Mouse (Mus musculus): ENCODE data around the gene Pam. TPM values are rescaled to one million over a fixed set of nuclear protein-coding genes. Genes with fewer than 3 reads are reported as not detected.
"Not testable (repeated sequence)": the region's sequence is repeated elsewhere in the genome, so short reads cannot be mapped to it uniquely, and the experiment has no call there.

Gene Pam
- total RNA-seq, 2 experiments from 2014 or later = 37.4 to 51.5 TPM

DNA sequence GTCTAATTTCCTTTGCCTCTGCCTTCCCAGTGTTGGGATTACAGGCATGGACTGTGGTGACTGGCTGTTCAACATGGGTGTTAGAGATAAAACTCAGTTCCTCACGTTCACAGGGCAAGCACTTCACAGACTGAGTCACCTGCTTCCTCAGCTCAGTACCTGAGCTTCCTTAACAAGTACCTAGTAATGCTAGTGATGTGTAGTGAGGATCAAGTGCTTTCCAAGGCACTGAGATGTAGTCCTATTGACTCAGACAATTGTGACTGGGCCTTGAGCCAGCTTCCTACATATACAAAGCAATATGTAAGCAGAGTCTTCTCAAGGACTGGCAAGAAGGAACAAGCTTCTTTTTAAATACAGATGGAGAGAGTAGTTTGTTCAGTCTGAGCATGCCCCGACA is 131.7 kb downstream of the Pam start:
- no peak for DNase-seq

DNA sequence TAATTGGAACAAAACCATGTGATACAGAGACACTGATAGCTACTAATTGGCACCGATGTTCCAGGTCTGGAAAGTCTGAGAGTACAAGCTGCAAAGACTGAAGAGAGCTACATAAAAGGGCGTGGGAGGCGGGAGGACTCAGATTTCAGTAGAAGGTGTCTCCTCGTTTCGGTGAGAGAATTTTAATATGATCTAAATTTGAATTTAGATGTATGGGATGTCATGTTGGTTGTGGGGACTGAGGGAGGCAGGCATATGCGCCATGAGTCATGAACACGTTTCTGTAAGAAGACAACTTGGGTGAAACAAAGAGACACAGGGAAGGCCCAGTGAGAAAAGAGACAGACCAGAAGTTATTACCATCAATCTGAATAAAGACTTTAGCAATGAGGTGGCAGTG is 133.3 kb downstream of the Pam start:
- DNase-seq = no peak

DNA sequence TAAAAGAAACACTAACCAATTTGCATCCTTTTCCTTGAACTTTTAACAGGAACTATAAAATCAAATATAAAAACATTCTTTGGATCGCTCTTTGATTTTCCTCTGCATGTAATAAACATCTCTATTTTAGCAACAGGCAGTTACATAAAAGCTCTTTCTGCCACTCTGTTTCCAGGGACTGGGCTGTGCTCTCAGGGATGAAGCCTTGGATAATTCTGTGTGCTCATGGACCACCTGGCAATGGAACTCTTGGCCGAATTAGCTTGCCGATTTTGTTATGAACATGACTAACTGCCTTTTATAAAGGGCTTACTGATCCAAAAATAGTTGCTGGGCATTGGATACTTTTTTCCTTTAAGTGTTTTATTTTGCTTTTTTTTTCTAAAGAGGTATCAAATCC is 134.8 kb downstream of the Pam start:
- DNase-seq = peak; percentile 18

DNA sequence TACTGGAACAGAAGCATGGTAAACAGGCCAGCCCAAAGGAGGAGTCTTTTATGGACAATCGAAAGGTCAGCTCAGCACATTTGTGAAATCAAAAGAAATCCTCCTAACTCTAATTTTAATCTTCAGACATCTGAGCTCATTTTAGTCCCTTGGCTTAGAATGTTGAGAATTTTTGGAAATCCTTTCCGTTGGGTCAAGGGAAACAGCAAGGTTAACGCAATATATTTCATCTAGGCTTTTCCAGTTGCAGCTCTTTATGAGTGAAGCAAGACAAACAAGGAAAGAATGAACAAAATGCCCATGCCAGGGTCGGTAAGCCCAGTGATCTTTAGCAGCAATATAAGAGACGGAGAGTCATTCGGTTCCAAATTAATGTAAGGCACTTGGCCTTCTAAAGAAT is 135.3 kb downstream of the Pam start:
- DNase-seq = no peak

DNA sequence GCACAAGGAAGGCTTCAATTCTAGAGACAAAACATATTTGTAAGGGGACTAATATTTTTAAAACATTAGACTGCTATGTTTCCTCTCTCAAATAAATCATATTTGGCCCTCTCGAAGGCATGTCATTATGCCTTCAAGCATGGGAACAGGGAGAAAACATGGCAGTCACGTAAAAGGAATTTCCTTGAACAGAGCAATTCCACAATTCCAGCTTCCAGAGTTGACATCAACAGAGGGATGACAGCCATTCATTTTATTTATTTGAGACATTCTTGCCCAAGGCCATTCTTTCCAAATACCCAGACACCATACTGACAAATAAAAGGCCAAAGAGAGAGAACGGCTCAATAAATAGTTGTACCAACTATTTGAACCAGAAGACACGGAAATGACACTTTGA is 136.7 kb downstream of the Pam start:
- DNase-seq = no peak

DNA sequence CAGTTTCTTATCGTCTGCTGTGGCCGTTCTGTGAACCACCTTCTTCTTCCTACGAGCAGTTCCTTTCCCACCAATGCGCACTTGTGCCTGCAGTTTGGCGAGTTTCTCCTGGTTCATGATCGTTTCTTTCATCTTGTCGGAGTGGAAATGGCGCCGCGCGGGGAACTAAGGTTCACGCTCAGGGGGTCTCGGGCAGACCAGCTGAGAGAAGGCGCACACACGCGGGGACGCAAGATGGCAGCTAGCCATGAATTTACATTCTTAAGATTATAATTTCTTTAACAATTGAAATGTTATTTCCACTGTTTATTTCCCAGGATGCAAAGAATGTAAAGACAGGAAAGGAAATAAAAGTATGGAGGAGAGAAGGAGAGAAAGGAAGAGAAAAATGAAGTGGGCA is 146.2 kb downstream of the Pam start:
- not testable (repeated sequence) for DNase-seq

DNA sequence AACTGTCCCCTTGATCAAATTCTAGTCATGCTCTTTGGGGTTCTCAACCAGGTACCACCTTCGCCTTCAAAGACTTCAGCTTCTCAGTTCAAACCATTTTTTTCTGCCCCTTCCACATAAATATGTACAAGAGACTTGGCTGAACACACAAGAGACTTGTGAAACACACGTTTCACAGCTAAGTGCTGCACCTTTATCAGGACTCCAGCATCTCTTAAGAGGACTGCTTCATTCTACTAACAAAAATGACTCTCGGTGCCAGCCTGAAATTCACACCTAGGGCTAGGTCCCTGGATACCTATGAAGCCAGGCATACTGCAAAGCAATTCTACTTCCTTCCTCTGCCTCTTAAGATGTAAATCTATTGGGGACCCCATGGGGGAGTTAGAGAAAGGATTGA is 148.3 kb downstream of the Pam start:
- no peak for DNase-seq

DNA sequence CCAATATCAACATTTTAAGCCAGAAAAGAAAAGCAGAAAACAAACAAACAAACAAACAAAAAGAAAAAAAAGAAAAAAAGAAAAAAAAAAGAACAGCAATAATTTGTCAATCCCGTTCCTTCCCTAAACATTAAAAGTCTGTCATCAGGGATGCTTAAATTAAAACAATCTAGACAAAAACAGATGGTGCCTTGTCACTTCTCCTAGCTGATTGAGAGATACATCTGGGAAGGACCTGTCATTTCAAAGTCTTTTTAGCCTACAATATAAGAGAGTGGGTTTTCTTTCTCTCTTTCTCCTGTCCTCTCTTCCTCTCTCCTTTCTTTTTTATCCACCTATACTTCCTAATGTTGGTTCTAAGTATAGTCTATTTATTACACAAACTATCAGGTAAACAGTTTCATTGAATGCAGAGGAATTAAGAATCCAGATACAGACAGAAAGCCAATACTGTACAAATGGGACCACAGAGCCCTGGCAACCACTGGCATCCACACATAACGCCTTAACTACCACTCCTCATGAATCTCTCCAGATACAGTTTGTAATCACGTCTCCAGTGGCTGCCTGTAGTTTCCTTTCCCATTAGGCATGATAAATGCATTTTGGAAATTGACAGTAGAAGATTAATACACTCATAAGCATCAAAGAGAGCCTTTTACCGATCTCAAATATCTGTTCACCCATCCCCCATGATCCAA is 151.4 kb downstream of the Pam start:
- no peak for DNase-seq

DNA sequence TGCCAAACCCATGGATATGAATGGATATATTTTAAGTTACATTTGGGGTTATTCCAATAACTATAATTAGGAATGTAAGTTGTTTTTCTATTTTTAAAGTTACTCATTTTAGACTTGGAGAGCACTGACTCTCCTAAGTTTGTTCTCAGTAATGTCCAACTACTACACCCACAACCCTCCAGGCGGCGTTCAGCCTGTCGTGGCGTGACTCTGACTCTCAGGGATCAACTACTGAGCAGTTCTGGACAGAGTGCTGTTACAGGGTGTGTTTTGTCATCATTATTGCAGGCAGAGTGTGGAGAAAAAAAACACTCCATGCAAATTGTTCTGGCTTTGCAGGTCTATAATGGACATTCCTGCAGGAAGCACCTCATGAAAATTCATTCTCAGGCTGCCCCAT is 152.0 kb downstream of the Pam start:
- DNase-seq = peak; percentile 13

DNA sequence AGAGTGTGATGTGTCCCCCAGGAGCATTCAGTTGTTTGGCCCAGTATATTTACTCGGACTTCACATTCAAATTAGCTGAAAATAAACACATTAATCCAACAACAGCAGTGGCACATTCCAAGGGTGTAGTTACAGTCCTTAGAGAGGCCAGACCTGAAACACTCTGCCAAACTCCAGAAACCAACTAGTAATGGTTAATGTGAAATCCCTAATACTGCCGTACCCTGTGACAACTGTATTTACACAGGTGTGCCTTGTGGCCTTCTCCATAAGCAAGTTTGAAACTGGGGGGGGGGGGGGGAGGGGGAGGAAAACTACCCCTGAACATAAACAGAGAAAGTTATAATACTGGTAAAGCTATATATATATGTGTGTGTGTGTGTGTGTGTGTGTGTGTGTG is 152.5 kb downstream of the Pam start:
- DNase-seq = no peak

DNA sequence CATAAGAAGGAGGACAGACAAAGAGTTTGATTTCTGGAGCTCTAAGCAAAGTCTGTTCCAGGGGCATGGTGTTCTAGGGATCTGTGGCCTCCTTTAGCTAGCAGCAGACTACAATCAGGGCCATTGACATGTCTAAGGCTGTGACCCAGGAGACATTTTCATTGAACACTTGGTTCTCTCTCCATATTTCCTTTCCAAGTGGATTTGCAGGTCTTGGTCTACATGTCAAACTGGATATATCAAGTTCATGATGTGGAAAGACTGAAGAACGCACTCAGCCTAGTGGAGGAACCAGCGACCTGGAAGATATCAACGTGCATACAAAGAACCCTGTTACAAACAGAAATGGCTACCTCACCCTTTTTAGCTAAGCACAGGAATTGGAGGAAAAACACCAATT is 156.9 kb downstream of the Pam start:
- DNase-seq = no peak

DNA sequence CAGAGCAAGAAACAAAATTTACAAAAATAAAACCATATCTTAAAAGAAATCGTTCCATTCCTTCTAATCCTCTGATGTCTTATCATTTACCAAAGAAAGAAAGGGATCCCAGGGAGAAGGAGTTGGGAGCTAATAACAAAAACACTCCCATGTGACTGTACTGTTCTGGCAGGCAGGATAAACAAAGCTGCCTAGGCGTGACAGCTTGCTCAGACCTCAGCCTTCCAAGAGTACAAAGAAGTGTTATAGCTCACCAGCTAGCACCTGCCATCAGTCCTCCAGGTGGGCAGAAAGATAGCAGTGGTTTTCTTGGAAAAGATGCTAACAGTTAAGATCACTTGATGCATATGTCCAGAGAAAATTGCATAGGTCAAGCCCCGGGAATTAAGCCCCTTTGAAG is 157.4 kb downstream of the Pam start:
- DNase-seq = no peak

DNA sequence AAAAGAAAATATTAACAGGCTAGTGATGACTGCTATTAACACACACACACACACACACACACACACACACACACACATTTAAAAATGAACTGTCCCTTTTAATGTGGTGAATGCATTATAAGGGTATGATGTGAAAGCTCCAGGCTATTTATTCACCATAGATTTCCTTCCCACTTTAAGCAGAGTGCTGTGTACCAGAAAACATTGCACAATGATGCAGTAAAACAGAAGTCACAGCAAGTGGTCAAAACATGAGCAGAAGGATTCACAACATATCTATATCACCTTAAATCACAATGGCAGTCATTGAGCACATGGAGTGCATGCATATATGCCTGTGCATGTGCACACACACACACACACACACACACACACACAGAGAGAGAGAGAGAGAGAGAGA is 160.5 kb downstream of the Pam start:
- DNase-seq = no peak

DNA sequence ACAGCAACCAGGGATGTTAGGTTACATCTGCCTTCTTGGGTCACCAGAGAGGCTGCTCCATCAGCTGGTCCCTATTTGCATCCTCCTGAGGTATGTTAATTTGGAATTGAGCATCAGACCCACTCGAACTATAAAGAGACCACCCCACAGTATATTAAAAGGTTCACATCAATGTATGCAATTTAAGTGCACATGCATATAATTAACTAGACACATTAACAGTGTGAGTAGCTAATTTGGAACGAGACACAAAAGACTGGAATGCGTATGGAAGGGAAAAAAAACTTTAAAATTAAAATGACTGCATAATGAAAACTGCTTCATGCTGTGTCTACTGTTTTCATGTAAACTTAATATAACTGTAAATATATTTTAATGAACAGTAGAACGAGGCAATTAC is 164.2 kb downstream of the Pam start:
- DNase-seq = no peak

DNA sequence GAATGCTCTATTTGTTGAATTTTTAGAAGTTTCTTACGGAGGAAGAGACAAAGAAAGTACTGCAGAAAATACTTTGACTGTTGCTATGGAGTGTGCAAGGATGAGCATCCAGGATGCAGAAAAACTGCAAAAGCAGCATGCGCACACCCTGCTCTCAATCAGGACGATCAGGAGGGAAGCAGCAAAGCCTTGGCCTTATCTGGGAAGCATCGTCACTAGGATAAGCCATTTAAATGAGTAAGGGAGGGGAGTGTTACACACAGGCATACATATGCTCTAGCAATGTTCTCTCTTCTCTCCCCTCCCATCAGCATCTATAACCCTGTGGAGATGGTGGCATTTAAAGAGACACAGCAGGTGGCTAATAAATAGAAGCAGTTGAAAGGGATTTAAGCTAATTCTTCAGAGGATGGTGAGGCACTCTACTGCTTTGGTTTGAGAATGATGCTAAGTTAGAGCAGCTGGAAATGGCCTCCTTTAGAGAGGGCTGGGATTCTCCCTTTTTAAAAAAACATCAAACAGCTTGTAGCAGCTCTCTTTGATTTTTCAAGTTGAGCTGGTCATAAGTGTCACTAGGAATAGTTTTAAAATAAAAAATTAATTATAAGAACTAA is 165.9 kb downstream of the Pam start:
- DNase-seq = no peak

DNA sequence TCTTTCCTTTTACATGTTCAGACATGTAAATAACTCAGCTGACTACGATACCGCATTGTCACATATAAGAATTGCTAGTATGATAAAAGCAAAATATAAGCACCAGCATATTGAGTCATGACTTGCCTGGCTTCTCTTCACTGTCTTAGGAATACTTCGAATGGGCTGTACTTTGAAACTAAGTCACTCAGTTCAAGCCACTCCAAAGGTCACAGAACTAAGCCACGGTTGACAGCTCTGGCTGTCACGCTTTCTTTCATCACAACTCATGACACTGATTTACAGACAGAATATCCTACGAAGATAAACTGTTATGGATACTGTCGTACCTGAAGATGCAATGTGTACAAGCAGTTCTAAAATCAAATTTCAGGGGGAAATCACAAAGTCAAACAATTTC is 168.7 kb downstream of the Pam start:
- no peak for DNase-seq

DNA sequence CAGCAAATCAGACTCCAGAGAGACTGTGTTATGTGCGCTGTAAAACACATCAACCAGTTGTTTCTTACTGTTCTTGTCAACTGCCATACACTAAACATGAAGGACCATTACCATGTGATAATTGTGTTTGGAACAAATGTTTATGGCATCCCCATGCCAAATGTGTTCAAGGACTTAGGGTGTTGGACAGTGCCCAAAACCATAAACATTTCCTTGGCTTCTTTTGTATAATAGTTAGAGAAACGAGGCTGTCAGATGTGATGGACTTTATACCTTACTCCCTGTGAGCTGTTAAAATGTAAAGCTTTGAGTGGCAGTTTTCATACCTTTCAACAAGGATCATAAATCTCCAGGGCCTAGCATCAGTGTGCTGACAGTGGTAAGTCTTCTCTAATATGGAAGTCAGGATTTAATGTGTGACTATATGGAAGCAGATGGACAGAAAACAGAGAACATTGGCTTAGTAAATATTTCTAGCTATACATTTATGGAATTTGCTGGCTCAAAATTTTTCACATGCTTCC is 169.4 kb downstream of the Pam start:
- no peak for DNase-seq

DNA sequence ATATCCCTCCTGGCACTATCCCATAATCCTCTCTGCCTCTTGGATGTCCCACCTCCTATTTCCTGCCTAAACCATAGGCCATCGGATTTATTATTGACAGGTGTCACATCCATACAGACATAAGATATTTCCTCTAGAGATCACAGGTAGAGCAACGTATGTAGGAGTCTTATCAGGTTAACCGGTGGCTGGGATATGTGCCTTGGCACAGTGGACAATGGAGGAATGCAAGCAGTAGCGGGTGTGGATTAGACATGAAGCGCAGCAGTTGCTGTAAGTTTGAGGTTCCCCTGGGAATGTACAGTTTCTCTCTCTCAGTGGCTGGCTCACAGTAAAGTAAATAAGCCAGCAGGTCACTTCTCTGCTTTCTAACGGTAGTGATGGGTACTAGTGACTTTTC is 173.1 kb downstream of the Pam start:
- DNase-seq = no peak

DNA sequence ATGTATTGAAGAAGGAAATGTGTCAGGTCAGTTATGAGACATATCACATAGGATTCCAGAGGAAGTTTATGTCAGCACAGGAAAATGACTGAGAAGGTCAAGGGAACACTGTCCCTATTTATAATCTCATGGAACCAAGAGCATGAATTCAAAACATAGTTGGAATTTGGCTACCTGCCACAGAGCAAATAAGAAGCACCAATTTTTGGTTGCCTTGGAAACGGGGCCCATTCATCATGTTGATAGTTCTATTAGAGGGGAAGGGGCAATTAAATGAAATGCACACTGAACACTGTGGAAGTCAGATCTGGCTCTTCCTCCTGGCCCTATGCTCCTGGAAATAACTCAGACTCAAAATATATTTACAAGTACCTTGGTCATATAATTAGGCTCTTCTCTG is 173.6 kb downstream of the Pam start:
- DNase-seq = no peak

DNA sequence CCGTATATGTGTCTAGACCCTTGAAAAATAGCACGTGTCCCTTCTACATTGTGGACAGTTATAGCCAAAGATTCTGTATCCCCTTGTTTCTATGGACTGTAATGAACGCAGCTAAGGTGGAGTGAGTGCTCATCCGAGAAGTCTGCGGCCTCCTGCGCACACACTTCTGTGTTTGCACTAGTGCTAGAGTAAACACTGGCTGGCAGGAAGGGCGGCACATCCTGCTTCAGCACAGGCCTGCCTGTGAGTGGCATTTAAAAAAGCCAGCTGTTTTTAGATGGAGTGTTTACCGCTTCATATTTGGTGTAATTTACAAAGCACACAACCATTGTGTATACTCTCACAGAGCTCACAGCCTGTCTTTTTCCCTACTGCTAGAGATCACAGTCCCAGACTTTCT is 177.0 kb downstream of the Pam start:
- DNase-seq = no peak

DNA sequence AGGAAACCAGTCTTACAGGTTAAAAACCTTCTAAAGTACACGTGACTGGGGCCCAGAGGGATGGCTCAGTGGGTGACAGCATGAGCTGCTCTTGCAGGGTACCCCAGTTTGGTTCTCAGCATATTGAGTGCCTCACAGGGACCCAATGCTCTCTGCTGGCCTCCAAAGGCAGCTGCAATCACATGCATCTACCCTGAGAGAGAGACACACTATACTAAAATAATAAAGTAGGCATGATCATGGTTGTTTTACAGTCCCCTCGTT is 178.5 kb downstream of the Pam start:
- no peak for DNase-seq

DNA sequence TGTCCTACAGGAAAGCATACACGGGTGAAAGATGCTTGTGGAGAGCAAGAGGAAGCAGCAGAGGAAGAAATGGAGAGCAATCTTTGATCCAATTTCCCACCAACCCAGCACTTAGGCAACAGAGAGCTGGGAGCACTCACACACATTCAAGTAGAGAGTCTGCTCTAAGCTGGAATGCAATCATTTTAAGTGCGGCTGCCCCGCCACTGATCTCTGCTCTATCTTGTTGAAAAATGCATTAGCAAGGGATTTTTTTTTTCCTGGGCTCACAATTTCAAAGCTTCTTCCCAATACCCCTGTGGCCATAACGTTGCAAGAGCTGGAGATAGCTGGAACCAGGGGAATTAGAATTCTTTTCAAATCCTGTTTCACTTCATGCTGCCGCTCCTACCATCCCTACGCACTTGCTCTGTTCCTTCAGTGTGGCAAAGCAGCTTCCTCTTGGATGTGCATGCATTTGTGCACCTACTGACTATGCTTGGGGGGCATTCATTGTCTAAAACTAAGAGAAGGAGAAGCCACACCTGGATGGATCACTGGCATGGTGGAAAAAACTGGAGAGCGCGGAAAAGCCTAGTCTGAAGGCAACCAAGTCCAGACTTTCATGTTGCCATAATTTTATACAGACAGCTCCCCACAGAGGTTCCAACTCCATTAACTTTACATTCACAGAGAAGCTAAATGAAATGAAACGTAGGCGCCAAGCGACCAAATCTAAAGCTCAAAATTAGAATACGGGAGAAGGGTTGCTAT is 179.1 kb downstream of the Pam start:
- DNase-seq = no peak

DNA sequence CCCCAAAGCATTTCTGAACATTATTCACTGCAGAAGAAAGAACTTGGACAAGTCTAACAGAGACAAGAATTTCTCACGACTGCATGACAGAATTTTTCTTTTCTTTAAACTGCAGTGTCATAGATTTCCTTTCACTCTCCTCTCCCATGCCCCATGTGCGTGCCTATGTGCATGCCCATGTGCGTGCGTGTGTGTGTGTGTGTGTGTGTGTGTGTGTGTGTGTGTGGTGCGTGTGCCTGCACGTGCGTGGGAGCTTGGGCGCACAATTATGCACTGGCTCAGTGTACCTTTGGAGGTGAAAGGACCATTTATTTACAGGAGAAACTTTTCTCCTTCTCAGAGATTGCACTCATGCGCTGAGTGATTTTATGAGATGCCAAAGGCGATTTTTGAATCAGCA is 179.7 kb downstream of the Pam start:
- no peak for DNase-seq

DNA sequence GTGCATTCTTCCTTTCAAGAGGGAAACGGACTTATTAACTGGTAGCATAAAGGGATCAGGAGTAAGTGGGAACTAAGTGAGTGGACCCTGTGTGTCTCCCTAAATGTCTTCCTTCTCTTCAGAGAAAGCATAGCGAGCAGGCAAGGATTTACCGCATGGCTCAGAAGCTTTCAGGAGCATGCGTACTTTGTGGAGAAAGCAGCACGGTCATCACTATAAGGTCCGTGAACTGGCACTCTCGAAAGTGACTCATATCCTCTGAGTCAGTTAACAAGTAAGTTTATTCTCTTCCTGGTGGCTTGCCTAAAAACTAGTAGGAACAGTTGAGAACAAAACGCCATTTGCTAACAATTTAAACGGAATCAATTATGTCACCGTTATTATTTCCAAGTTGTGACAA is 184.6 kb downstream of the Pam start:
- DNase-seq = no peak

All from gastrocnemius, postnatal 25 days (tissue).